Mouse (Mus musculus): ENCODE data around the gene Sumo2.
"Not testable (repeated sequence)": the region's sequence is repeated elsewhere in the genome, so short reads cannot be mapped to it uniquely, and the experiment has no call there.

Sumo2 gene

GRCm38 (mm10) chr11:115536038-115536681 is at the start of gene Sumo2:
Gene Sumo2, minus strand, starts transcription at chr11:115536276.
- peak; percentile 94 to 96 for DNase-seq (ENCODE audit: low spot score in 2 of 2)

GRCm38 (mm10) chr11:115585573-115586100 is 49.6 kb upstream of the Sumo2 start:
- DNase-seq (ENCODE audit: low spot score in 2 of 2) = no peak

GRCm38 (mm10) chr11:115584376-115585073 is 48.4 kb upstream of the Sumo2 start:
- DNase-seq (ENCODE audit: low spot score in 2 of 2) = no peak

GRCm38 (mm10) chr11:115582913-115583606 is 47.0 kb upstream of the Sumo2 start:
- no peak for DNase-seq (ENCODE audit: low spot score in 2 of 2)

GRCm38 (mm10) chr11:115579080-115579479 is 43.0 kb upstream of the Sumo2 start:
- no peak for DNase-seq (ENCODE audit: low spot score in 2 of 2)

- DNase-seq (ENCODE audit: low spot score in 2 of 2) = no peak
These were observed 28.9 kb upstream of the Sumo2 start for GRCm38 (mm10) chr11:115564961-115565360.

GRCm38 (mm10) chr11:115564064-115564809 is 28.2 kb upstream of the Sumo2 start, which contains the start of gene Nup85:
Gene Nup85, plus strand, starts transcription at chr11:115564434.
- DNase-seq (ENCODE audit: low spot score in 2 of 2) = peak; percentile 94 to 97

GRCm38 (mm10) chr11:115563406-115563805 is 27.3 kb upstream of the Sumo2 start:
- DNase-seq (ENCODE audit: low spot score in 2 of 2) = no peak

- no peak for DNase-seq (ENCODE audit: low spot score in 2 of 2)
These were observed 19.6 kb upstream of the Sumo2 start for GRCm38 (mm10) chr11:115555717-115556116.

- no peak for DNase-seq (ENCODE audit: low spot score in 2 of 2)
These were observed 16.7 kb upstream of the Sumo2 start for GRCm38 (mm10) chr11:115552783-115553182.

GRCm38 (mm10) chr11:115543571-115543970 is 7.5 kb upstream of the Sumo2 start:
- DNase-seq (ENCODE audit: low spot score in 2 of 2) = no peak

GRCm38 (mm10) chr11:115538045-115538444 is 2.0 kb upstream of the Sumo2 start:
- no peak for DNase-seq (ENCODE audit: low spot score in 2 of 2)

GRCm38 (mm10) chr11:115536856-115537568 is 936 bp upstream of the Sumo2 start:
- no peak for DNase-seq (ENCODE audit: low spot score in 2 of 2)

GRCm38 (mm10) chr11:115535401-115536037 is 557 bp downstream of the Sumo2 start:
- DNase-seq (ENCODE audit: low spot score in 2 of 2) = peak in 1 of 2 experiments; percentile 27

GRCm38 (mm10) chr11:115534759-115535371 is 1.2 kb downstream of the Sumo2 start:
- DNase-seq (ENCODE audit: low spot score in 2 of 2) = no peak

GRCm38 (mm10) chr11:115526446-115526845 is 9.6 kb downstream of the Sumo2 start:
- DNase-seq (ENCODE audit: low spot score in 2 of 2) = not testable (repeated sequence)

GRCm38 (mm10) chr11:115522703-115523102 is 13.4 kb downstream of the Sumo2 start:
- no peak for DNase-seq (ENCODE audit: low spot score in 2 of 2)

- no peak for DNase-seq (ENCODE audit: low spot score in 2 of 2)
These were observed 13.8 kb downstream of the Sumo2 start for GRCm38 (mm10) chr11:115522238-115522637.

- DNase-seq (ENCODE audit: low spot score in 2 of 2) = no peak
These were observed 15.0 kb downstream of the Sumo2 start for GRCm38 (mm10) chr11:115521080-115521479.

GRCm38 (mm10) chr11:115520218-115520617 is 15.9 kb downstream of the Sumo2 start:
- DNase-seq (ENCODE audit: low spot score in 2 of 2) = no peak

Data from frontal cortex, postnatal 14 days (tissue).